Mouse (Mus musculus) limb, embryonic 11.5 days (tissue): ENCODE data around the gene Zscan2. TPM values are rescaled to one million over a fixed set of nuclear protein-coding genes. Genes with fewer than 3 reads are reported as not detected.
A peak's percentile ranks its signal among the peaks of the same experiment; 100 is the strongest.
"Not testable (repeated sequence)": the region's sequence is repeated elsewhere in the genome, so short reads cannot be mapped to it uniquely, and the experiment has no call there.

Source experiments
- ATAC-seq: fragments of 200-750 bp; cut with Nextera tagmentation; 2 replicates; pipeline ENCODE4 v1.8.0; 2017; ENCODE audit warnings: low read depth; ENCODE audit not compliant: insufficient number of reproducible peaks, low FRiP score, low TSS enrichment
- DNase-seq: peaks from one replicate; pipeline ENCODE4 v3.0.0-alpha.2; 2015; ENCODE audit warnings: low spot score
- H3K27ac ChIP-seq: fragments of 300-500 bp; sonication (generic); replicated peaks from 2 replicates; pipeline ENCODE4 v1.5.1; 2014; ENCODE audit warnings: low read depth, mild to moderate bottlenecking, low read length
- H3K27me3 ChIP-seq: fragments of 300-500 bp; sonication (generic); 2 replicates; pipeline ENCODE4 v1.6.1; 2014; ENCODE audit warnings: mild to moderate bottlenecking, low read length, mixed read lengths; ENCODE audit not compliant: control insufficient read depth, insufficient read depth
- H3K36me3 ChIP-seq: fragments of 300-500 bp; sonication (generic); 2 replicates; pipeline ENCODE4 v1.6.1; 2014; ENCODE audit warnings: mild to moderate bottlenecking, low read length, moderate library complexity, mixed read lengths; ENCODE audit not compliant: control insufficient read depth, insufficient read depth
- H3K4me1 ChIP-seq: fragments of 300-500 bp; sonication (generic); 2 replicates; pipeline ENCODE4 v1.6.1; 2014; ENCODE audit warnings: low read length, mixed read lengths; ENCODE audit not compliant: control insufficient read depth, insufficient read depth
- H3K4me2 ChIP-seq: fragments of 300-500 bp; sonication (generic); 2 replicates; pipeline ENCODE4 v1.6.1; 2014; ENCODE audit warnings: low read depth, mild to moderate bottlenecking, moderate library complexity; ENCODE audit not compliant: severe bottlenecking
- H3K4me3 ChIP-seq: fragments of 300-500 bp; sonication (generic); 2 replicates; pipeline ENCODE4 v1.5.1; 2014; ENCODE audit warnings: low read depth, low read length
- H3K9ac ChIP-seq: fragments of 300-500 bp; sonication (generic); 2 replicates; pipeline ENCODE4 v1.6.1; 2014; ENCODE audit warnings: mild to moderate bottlenecking, low read length
- H3K9me3 ChIP-seq: fragments of 300-500 bp; sonication (generic); 2 replicates; pipeline ENCODE4 v1.6.1; 2016; ENCODE audit warnings: low read length; ENCODE audit not compliant: control insufficient read depth
- WGBS: fragments of 180-500 bp; shearing (Covaris S2); extraction: QIAGEN DNeasy Blood & Tissue Kit; methylation state at CpG from one replicate; pipeline ENCODE4 v1.1.7; 2014; 5-methylcytosine and 5-hydroxymethylcytosine counted together
- polyA plus RNA-seq: library from polyadenylated mRNA; unstranded; fragments of >200 nt; fragmentation: Nextera tagmentation; extraction: Ambion mirVana; gene quantifications from 2 replicates; pipeline ENCODE4 v1.2.1, GENCODE M21; 2014

The Zscan2 gene
- polyA plus RNA-seq, 1 experiment from 2014 or later: 5.4 TPM

- DNase-seq (no peak), ATAC-seq (no peak)
- Histone ChIP-seq H3K36me3 (no peaks in the 10 kb centered on the region), H3K9ac (no peak overlapping the region), H3K9me3 (no peaks in the 10 kb centered on the region), H3K27me3 (no peaks in the 10 kb centered on the region), H3K27ac (no peak overlapping the region), H3K4me2 (no peak overlapping the region), H3K4me1 (no peaks in the 10 kb centered on the region), H3K4me3 (no peak overlapping the region)
- WGBS: 82% methylated on average over 15 of the region's 15 CpGs
These were observed 30.4 kb upstream of the Zscan2 start for GRCm38 (mm10) chr7:80830193-80830803.

- Histone ChIP-seq H3K27me3 (no peaks in the 10 kb centered on the region), H3K4me2 (no peak overlapping the region), H3K27ac (no peak overlapping the region), H3K9ac (no peak overlapping the region), H3K9me3 (no peaks in the 10 kb centered on the region), H3K4me1 (no peaks in the 10 kb centered on the region), H3K4me3 (no peak overlapping the region), H3K36me3 (no peaks in the 10 kb centered on the region)
- ATAC-seq (no peak), DNase-seq (no peak)
- 45% methylated on average over 4 of the region's 4 CpGs for WGBS
These were observed 28.5 kb upstream of the Zscan2 start for GRCm38 (mm10) chr7:80832191-80832590.

- H3K4me1 ChIP-seq, H3K9me3 ChIP-seq, H3K36me3 ChIP-seq, H3K27me3 ChIP-seq, H3K27ac ChIP-seq, H3K9ac ChIP-seq, H3K4me3 ChIP-seq, H3K4me2 ChIP-seq: not testable (repeated sequence)
- DNase-seq: peak; percentile 76
- 0 out of 2 replicates have a peak, but pooled peaks have one; percentile 77 for ATAC-seq
- WGBS: 12% methylated on average over 13 of the region's 14 CpGs
These were observed 27.6 kb upstream of the Zscan2 start for GRCm38 (mm10) chr7:80832996-80833650.

- H3K27me3 ChIP-seq: no peaks in the 10 kb centered on the region
- H3K4me2 ChIP-seq: no peak overlapping the region
- H3K4me3 ChIP-seq: no peak overlapping the region
- H3K27ac ChIP-seq: no peak overlapping the region
- no peaks in the 10 kb centered on the region for H3K9me3 ChIP-seq
- 32% methylated on average over 12 of the region's 12 CpGs for WGBS
- no peaks in the 10 kb centered on the region for H3K36me3 ChIP-seq
- H3K4me1 ChIP-seq: 0 out of 2 replicates have a peak, but pooled peaks cover 5% of the 10 kb centered on the region
- DNase-seq (no peak), ATAC-seq (no peak)
- no peak overlapping the region for H3K9ac ChIP-seq
These were observed 26.8 kb upstream of the Zscan2 start for GRCm38 (mm10) chr7:80833651-80834532.

GRCm38 (mm10) chr7:80835984-80836652, 24.6 kb upstream of the Zscan2 start:
- H3K27ac ChIP-seq: no peak overlapping the region
- H3K4me3 ChIP-seq: no peak overlapping the region
- no peaks in the 10 kb centered on the region for H3K27me3 ChIP-seq
- ATAC-seq: no peak
- no peak overlapping the region for H3K9ac ChIP-seq
- H3K4me2 ChIP-seq: no peak overlapping the region
- no peak for DNase-seq
- WGBS: 78% methylated on average over 4 of the region's 4 CpGs
- no peaks in the 10 kb centered on the region for H3K36me3 ChIP-seq
- H3K9me3 ChIP-seq: no peaks in the 10 kb centered on the region
- H3K4me1 ChIP-seq: 0 out of 2 replicates have a peak, but pooled peaks cover 5% of the 10 kb centered on the region

- 51% methylated on average over 9 of the region's 9 CpGs for WGBS
- 0 out of 2 replicates have a peak, but pooled peaks cover 5% of the 10 kb centered on the region for H3K4me1 ChIP-seq
- no peak for ATAC-seq
These were observed 23.0 kb upstream of the Zscan2 start for GRCm38 (mm10) chr7:80837736-80838135.

GRCm38 (mm10) chr7:80838247-80838646, 22.5 kb upstream of the Zscan2 start:
- 32% methylated on average over 7 of the region's 7 CpGs for WGBS
- H3K27me3 ChIP-seq: no peaks in the 10 kb centered on the region
- 0 out of 2 replicates have a peak, but pooled peaks cover 5% of the 10 kb centered on the region for H3K4me1 ChIP-seq
- no peak overlapping the region for H3K27ac ChIP-seq
- no peak for DNase-seq
- no peak overlapping the region for H3K4me2 ChIP-seq
- H3K9me3 ChIP-seq: no peaks in the 10 kb centered on the region
- no peaks in the 10 kb centered on the region for H3K36me3 ChIP-seq
- H3K4me3 ChIP-seq: no peak overlapping the region
- no peak for ATAC-seq
- H3K9ac ChIP-seq: no peak overlapping the region

More at GRCm38 (mm10) chr7:80837736-80838135, 23.0 kb upstream of the Zscan2 start:
- Histone ChIP-seq H3K9ac (no peak overlapping the region), H3K4me2 (no peak overlapping the region), H3K9me3 (no peaks in the 10 kb centered on the region), H3K4me3 (no peak overlapping the region), H3K36me3 (no peaks in the 10 kb centered on the region), H3K27me3 (no peaks in the 10 kb centered on the region), H3K27ac (no peak overlapping the region)
- no peak for DNase-seq

GRCm38 (mm10) chr7:80839755-80840154, 21.0 kb upstream of the Zscan2 start:
- Histone ChIP-seq H3K27ac (no peak overlapping the region), H3K4me2 (no peak overlapping the region), H3K4me1 (0 out of 2 replicates have a peak, but pooled peaks cover 5% of the 10 kb centered on the region), H3K9ac (no peak overlapping the region), H3K36me3 (no peaks in the 10 kb centered on the region), H3K9me3 (no peaks in the 10 kb centered on the region), H3K4me3 (no peak overlapping the region), H3K27me3 (no peaks in the 10 kb centered on the region)
- DNase-seq (no peak), ATAC-seq (no peak)
